Mouse (Mus musculus) forebrain, embryonic 16.5 days (tissue): ENCODE measurements around the gene Palm2. TPM values are rescaled to one million over a fixed set of nuclear protein-coding genes. Genes with fewer than 3 reads are reported as not detected.

Experiments used
- ATAC-seq: fragments of 200-750 bp; cut with Nextera tagmentation; 2 replicates; pipeline ENCODE4 v1.8.0; 2017; ENCODE audit warnings: mild to moderate bottlenecking, moderate library complexity
- H3K27ac ChIP-seq: fragments of 300-500 bp; sonication (generic); 2 replicates; pipeline ENCODE4 v1.5.1; 2014; ENCODE audit warnings: low read length, control low read depth
- H3K27me3 ChIP-seq: fragments of 300-500 bp; sonication (generic); replicated peaks from 2 replicates; pipeline ENCODE4 v1.6.1; 2014; ENCODE audit warnings: low read length; ENCODE audit not compliant: control insufficient read depth, insufficient read depth
- H3K36me3 ChIP-seq: fragments of 300-500 bp; sonication (generic); 2 replicates; pipeline ENCODE4 v1.6.1; 2014; ENCODE audit not compliant: control insufficient read depth, insufficient read depth
- H3K4me1 ChIP-seq: fragments of 300-500 bp; sonication (generic); replicated peaks from 2 replicates; pipeline ENCODE4 v1.6.1; 2014; ENCODE audit warnings: low read length; ENCODE audit not compliant: control insufficient read depth, insufficient read depth
- H3K4me2 ChIP-seq: fragments of 300-500 bp; sonication (generic); 2 replicates; pipeline ENCODE4 v1.6.1; 2014; ENCODE audit warnings: mild to moderate bottlenecking, low read length, control low read depth
- H3K4me3 ChIP-seq: fragments of 300-500 bp; sonication (generic); replicated peaks from 2 replicates; pipeline ENCODE4 v1.5.1; 2014; ENCODE audit warnings: mild to moderate bottlenecking, low read length, control low read depth
- H3K9ac ChIP-seq: fragments of 300-500 bp; sonication (generic); replicated peaks from 2 replicates; pipeline ENCODE4 v1.6.1; 2014; ENCODE audit warnings: low read depth, low read length, control low read depth
- H3K9me3 ChIP-seq: fragments of 300-500 bp; sonication (generic); 2 replicates; pipeline ENCODE4 v1.6.1; 2016; ENCODE audit warnings: low read length; ENCODE audit not compliant: control insufficient read depth
- WGBS: fragments of 180-500 bp; shearing (Covaris S2); extraction: QIAGEN DNeasy Blood & Tissue Kit; methylation state at CpG from one replicate; pipeline ENCODE4 v1.1.7; 2014; 5-methylcytosine and 5-hydroxymethylcytosine counted together
- polyA plus RNA-seq: library from polyadenylated mRNA; unstranded; fragments of >200 nt; fragmentation: Nextera tagmentation; extraction: Ambion mirVana; gene quantifications from 2 replicates; pipeline ENCODE4 v1.2.1, GENCODE M21; 2015

Gene Palm2
- polyA plus RNA-seq, 1 experiment from 2014 or later: 14.2 TPM

DNA sequence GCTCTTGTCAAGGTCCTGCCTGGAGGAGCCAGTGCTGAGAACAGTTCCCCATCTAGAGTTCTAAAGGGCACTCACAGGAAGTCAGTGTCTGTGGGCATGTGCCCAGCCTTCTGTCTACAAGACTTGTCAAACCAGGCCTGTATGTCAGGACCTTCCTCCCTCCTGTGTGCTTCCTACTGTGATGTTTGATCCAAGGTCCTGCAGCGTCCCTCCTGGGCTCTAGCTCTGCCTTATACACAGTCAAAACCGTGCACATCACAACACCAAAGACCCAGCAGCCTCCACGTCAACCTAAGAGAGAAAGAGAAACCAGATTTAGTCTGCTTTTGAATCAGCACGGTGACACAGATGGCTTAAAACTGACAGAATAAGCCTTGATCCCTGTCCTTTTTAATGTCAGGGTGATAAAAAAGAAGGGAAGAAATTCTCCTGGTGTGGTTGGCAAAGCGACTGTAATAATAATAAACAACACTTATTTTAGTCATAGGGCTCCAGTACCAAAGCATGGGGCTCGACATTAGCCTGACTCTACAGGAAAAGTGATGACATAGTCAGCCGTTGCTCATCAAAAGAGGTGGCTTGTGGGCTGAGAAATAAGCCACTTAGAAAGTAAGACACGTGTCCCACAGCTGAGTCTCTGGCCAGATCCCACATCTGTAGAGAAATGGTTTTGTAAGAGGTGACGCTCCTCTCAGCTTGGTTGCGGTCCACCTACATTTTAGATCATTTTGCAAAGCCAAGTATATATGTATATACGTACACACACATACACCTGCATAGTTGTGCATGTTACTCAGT is 297.0 kb downstream of the Palm2 start:
- no peaks in the 10 kb centered on the region for H3K9me3 ChIP-seq
- no peak overlapping the region for H3K4me3 ChIP-seq
- H3K27ac ChIP-seq: no peak overlapping the region
- 87% methylated on average over 11 of the region's 11 CpGs for WGBS
- no peaks in the 10 kb centered on the region for H3K4me1 ChIP-seq
- H3K4me2 ChIP-seq: no peak overlapping the region
- H3K36me3 ChIP-seq: no peaks in the 10 kb centered on the region
- H3K9ac ChIP-seq: no peak overlapping the region
- ATAC-seq: no peak
- no peaks in the 10 kb centered on the region for H3K27me3 ChIP-seq

DNA sequence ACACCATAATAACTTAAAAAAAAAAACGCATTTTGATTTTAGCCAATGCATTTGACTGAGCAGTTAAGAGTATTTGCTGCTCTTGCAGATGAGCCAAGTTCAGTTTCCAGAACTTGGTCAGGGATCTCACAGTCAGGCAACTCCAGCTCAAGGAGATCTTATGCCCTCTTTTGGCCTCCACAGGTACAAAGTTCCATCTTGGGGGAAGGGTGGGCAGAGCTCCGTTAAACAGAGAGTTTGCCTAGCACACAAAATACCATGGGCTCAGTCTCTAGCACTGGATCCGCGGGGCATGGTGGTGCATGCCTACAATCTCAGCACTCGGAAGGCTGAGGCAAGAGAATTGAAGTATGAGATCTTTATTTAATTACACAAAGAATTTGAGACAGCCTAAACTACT is 298.3 kb downstream of the Palm2 start:
- ATAC-seq: no peak
- H3K4me2 ChIP-seq: no peak overlapping the region
- no peak overlapping the region for H3K9ac ChIP-seq
- no peak overlapping the region for H3K4me3 ChIP-seq
- H3K36me3 ChIP-seq: no peaks in the 10 kb centered on the region
- no peaks in the 10 kb centered on the region for H3K4me1 ChIP-seq
- no peaks in the 10 kb centered on the region for H3K9me3 ChIP-seq
- no peaks in the 10 kb centered on the region for H3K27me3 ChIP-seq
- no peak overlapping the region for H3K27ac ChIP-seq
- WGBS: 79% methylated on average over 5 of the region's 5 CpGs

DNA sequence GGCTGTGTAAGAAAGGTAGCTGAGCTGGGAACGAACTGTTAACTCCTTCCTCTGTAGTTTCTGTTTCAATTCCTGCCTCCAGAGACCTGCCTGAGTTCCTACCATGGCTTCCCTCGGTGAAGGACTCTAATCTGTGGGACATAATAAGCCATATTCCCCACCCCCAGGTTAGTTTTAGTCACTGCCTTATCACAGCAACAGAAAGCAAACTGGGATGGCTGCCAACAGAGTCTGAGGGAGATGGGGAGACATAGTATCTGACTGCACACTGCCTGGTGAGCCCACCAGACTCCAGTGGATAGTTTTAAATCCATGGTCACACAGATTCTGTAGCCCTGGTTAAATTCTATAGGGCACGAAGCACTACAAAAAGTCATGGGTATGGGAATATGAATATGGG is 299.4 kb downstream of the Palm2 start:
- WGBS: 66% methylated on average over 3 of the region's 3 CpGs

GRCm38 (mm10) chr4:57735426-57735825 is 301.4 kb downstream of the Palm2 start:
- H3K36me3 ChIP-seq: no peaks in the 10 kb centered on the region
- H3K27me3 ChIP-seq: no peaks in the 10 kb centered on the region
- no peak overlapping the region for H3K4me3 ChIP-seq
- no peak overlapping the region for H3K4me2 ChIP-seq
- H3K9me3 ChIP-seq: no peaks in the 10 kb centered on the region
- WGBS: 93% methylated on average over 5 of the region's 5 CpGs
- H3K27ac ChIP-seq: no peak overlapping the region
- no peak for ATAC-seq
- H3K9ac ChIP-seq: no peak overlapping the region
- H3K4me1 ChIP-seq: no peaks in the 10 kb centered on the region

More for the DNA sequence above, 299.4 kb downstream of the Palm2 start:
- Histone ChIP-seq H3K9me3 (no peaks in the 10 kb centered on the region), H3K4me1 (no peaks in the 10 kb centered on the region), H3K27ac (no peak overlapping the region), H3K4me2 (no peak overlapping the region), H3K4me3 (no peak overlapping the region), H3K36me3 (no peaks in the 10 kb centered on the region), H3K9ac (no peak overlapping the region), H3K27me3 (no peaks in the 10 kb centered on the region)
- no peak for ATAC-seq

- no peaks in the 10 kb centered on the region for H3K36me3 ChIP-seq
- no peaks in the 10 kb centered on the region for H3K27me3 ChIP-seq
- WGBS: 6% methylated on average over 8 of the region's 8 CpGs
- no peaks in the 10 kb centered on the region for H3K4me1 ChIP-seq
- no peak for ATAC-seq
- H3K27ac ChIP-seq: no peak overlapping the region
- no peak overlapping the region for H3K9ac ChIP-seq
- H3K4me2 ChIP-seq: no peak overlapping the region
- no peaks in the 10 kb centered on the region for H3K9me3 ChIP-seq
- no peak overlapping the region for H3K4me3 ChIP-seq
Observed at GRCm38 (mm10) chr4:57738856-57739552, 305.0 kb downstream of the Palm2 start.

GRCm38 (mm10) chr4:57743325-57743929 is 309.4 kb downstream of the Palm2 start:
- WGBS: 86% methylated on average over 11 of the region's 11 CpGs

DNA sequence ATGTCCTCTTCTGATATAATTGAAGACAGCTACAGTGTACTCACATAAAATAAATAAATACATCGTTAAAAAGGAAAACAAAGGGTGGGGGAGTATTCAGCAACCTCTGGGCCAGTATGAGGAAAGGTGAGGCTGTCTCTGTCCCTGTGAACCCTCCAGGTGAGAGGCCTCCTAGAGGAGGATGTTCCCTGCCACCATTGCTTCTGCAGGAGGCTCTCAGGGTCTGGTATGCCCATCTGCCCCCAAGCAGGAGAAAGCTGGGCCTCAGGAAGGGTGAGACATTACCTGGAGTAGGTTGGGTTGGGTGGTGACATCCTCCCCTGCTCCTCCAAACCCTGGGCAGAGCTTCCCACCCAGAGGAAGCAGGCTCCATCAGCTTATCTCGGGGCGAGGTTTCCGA is 316.6 kb downstream of the Palm2 start:
- no peaks in the 10 kb centered on the region for H3K27me3 ChIP-seq
- H3K4me1 ChIP-seq: no peaks in the 10 kb centered on the region
- no peak overlapping the region for H3K27ac ChIP-seq
- no peak overlapping the region for H3K9ac ChIP-seq
- H3K4me2 ChIP-seq: no peak overlapping the region
- H3K4me3 ChIP-seq: no peak overlapping the region
- 75% methylated on average over 4 of the region's 4 CpGs for WGBS
- H3K36me3 ChIP-seq: no peaks in the 10 kb centered on the region
- no peaks in the 10 kb centered on the region for H3K9me3 ChIP-seq
- ATAC-seq: no peak

More at GRCm38 (mm10) chr4:57743325-57743929, 309.4 kb downstream of the Palm2 start:
- Histone ChIP-seq H3K27ac (no peak overlapping the region), H3K4me3 (no peak overlapping the region), H3K9me3 (no peaks in the 10 kb centered on the region), H3K27me3 (no peaks in the 10 kb centered on the region), H3K4me2 (no peak overlapping the region), H3K9ac (no peak overlapping the region), H3K36me3 (no peaks in the 10 kb centered on the region), H3K4me1 (no peaks in the 10 kb centered on the region)
- no peak for ATAC-seq

DNA sequence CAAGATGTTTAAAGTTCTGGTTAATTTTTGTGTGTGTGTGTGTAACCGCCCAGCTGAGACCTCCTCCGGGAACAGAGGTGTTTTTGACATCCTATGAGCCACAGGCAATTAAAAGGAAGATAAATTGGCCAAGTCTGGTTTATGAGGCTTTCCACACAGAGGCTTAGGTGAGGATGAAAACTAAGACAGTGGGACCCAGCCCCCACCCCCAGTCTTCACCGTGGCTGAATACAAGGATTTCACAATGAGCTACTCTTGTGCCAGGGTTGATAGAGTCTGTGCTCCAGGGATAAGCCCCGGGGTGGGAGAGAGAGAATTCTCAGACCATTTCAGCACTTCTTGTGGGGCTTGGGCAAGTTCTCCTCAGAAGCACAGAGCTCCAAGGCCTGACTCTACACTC is 317.0 kb downstream of the Palm2 start:
- no peak for ATAC-seq
- H3K4me2 ChIP-seq: no peak overlapping the region
- no peaks in the 10 kb centered on the region for H3K4me1 ChIP-seq
- H3K36me3 ChIP-seq: no peaks in the 10 kb centered on the region
- WGBS: 73% methylated on average over 4 of the region's 4 CpGs
- no peaks in the 10 kb centered on the region for H3K9me3 ChIP-seq
- no peaks in the 10 kb centered on the region for H3K27me3 ChIP-seq
- no peak overlapping the region for H3K9ac ChIP-seq
- H3K27ac ChIP-seq: no peak overlapping the region
- H3K4me3 ChIP-seq: no peak overlapping the region

GRCm38 (mm10) chr4:57751566-57751965 is 317.5 kb downstream of the Palm2 start:
- H3K4me1 ChIP-seq: no peaks in the 10 kb centered on the region
- no peak for ATAC-seq
- H3K4me2 ChIP-seq: no peak overlapping the region
- H3K4me3 ChIP-seq: no peak overlapping the region
- no peaks in the 10 kb centered on the region for H3K36me3 ChIP-seq
- no peaks in the 10 kb centered on the region for H3K9me3 ChIP-seq
- 94% methylated on average over 11 of the region's 11 CpGs for WGBS
- no peak overlapping the region for H3K9ac ChIP-seq
- H3K27ac ChIP-seq: no peak overlapping the region
- H3K27me3 ChIP-seq: no peaks in the 10 kb centered on the region
